Mouse (Mus musculus): Measurements from ENCODE around the gene Ccrl2. TPM values are rescaled to one million over a fixed set of nuclear protein-coding genes. Genes with fewer than 3 reads are reported as not detected.

Ccrl2 gene
- total and polyA plus RNA-seq, 3 experiments, result 0.19 to 0.75 TPM; not detected in 1

- TF ChIP-seq E2F4 (IDR thresholded peaks at IDR 0.05; ENCODE audit: borderline replicate concordance, low read depth, low read length), result no peak
- TF ChIP-seq USF1 (IDR thresholded peaks at IDR 0.05; ENCODE audit: low read depth, low read length), result no peak
- no peak for TF ChIP-seq TAL1 (IDR thresholded peaks at IDR 0.05; ENCODE audit: low read length)
- TF ChIP-seq POLR2AphosphoS5 (IDR thresholded peaks at IDR 0.05; ENCODE audit: borderline replicate concordance, low read depth, low read length), result no peak
Observed at GRCm38 (mm10) chr9:111056519-111056797, 861 bp downstream of the Ccrl2 start (continued).

GRCm38 (mm10) chr9:111055800-111056518 lies 1.4 kb downstream of the Ccrl2 start:
- peak; percentile 22 for DNase-seq (ENCODE audit: low read depth, low spot score)
- no peak for TF ChIP-seq RAD21 (IDR thresholded peaks at IDR 0.05; ENCODE audit: low read depth, low read length)
- no peak for TF ChIP-seq SIN3A (IDR thresholded peaks at IDR 0.05; ENCODE audit: low read length)
- no peak for TF ChIP-seq MYB (IDR thresholded peaks at IDR 0.05; ENCODE audit: low read depth, low read length)
- no peak for TF ChIP-seq NELFE (IDR thresholded peaks at IDR 0.05; ENCODE audit: low read depth, low read length)
- TF ChIP-seq MEF2A (IDR thresholded peaks at IDR 0.05; ENCODE audit: extremely low read depth, insufficient replicate concordance, low read depth, low read length, poor library complexity, severe bottlenecking), result no peak
- no peak for TF ChIP-seq POLR2A (IDR thresholded peaks at IDR 0.05; ENCODE audit: control insufficient read depth in 1 of 2, insufficient read depth in 1 of 2, low read depth in 1 of 2, low read length in 2 of 2, poor library complexity in 1 of 2)
- no peak for TF ChIP-seq USF1 (IDR thresholded peaks at IDR 0.05; ENCODE audit: low read depth, low read length)
- TF ChIP-seq NRF1 (IDR thresholded peaks at IDR 0.05; ENCODE audit: insufficient read depth, low read depth, low read length, poor library complexity, severe bottlenecking), result no peak
- no peak for TF ChIP-seq POLR2AphosphoS5 (IDR thresholded peaks at IDR 0.05; ENCODE audit: borderline replicate concordance, low read depth, low read length)
- no peak for TF ChIP-seq CTCF (IDR thresholded peaks at IDR 0.05 in 2 of 3, conservative IDR thresholded peaks at IDR 0.05 in 1 of 3; ENCODE audit: control insufficient read depth in 1 of 3, insufficient read depth in 1 of 3, low read depth in 2 of 3, low read length in 3 of 3, poor library complexity in 1 of 3, severe bottlenecking in 1 of 3)
- no peak for TF ChIP-seq KAT2A (conservative IDR thresholded peaks at IDR 0.05; ENCODE audit: low read depth, low read length)
- no peak for TF ChIP-seq MYC (IDR thresholded peaks at IDR 0.05; ENCODE audit: low read depth, low read length)
- no peak for TF ChIP-seq JUND (IDR thresholded peaks at IDR 0.05; ENCODE audit: low read depth, low read length)
- TF ChIP-seq TBP (IDR thresholded peaks at IDR 0.05; ENCODE audit: low read depth, low read length), result no peak
- H3K4me1 ChIP-seq (ENCODE audit: control insufficient read depth in 1 of 2, insufficient read depth in 2 of 2, low read length in 2 of 2), result peaks cover 0 to 29% of the 10 kb centered on the region in 2 experiments; a peak in 3 of 4 replicates
- H3K36me3 ChIP-seq (ENCODE audit: control insufficient read depth in 1 of 2, insufficient read depth in 2 of 2, low read length in 2 of 2), result peaks cover 0 to 9% of the 10 kb centered on the region in 2 experiments; a peak in 1 of 4 replicates
- no peaks in the 10 kb centered on the region for H3K79me2 ChIP-seq (ENCODE audit: control insufficient read depth, insufficient read depth, low read length, poor library complexity)
- peaks cover 0 to 3% of the 10 kb centered on the region in 2 experiments; a peak in 1 of 4 replicates for H3K27me3 ChIP-seq (ENCODE audit: control insufficient read depth in 1 of 2, insufficient read depth in 2 of 2, low read length in 2 of 2)
- peak overlapping the region; percentile 66; the same call in 1 of the 2 replicates for H3K27ac ChIP-seq (ENCODE audit: control insufficient read depth, low read depth, low read length)
- H3K4me3 ChIP-seq (ENCODE audit: control insufficient read depth in 1 of 2, insufficient read depth in 1 of 2, low read depth in 2 of 2, low read length in 2 of 2), result peak overlapping the region; percentile 85 to 86
- H3K9ac ChIP-seq (ENCODE audit: control insufficient read depth, low read depth, low read length, poor library complexity, severe bottlenecking), result peak overlapping the region; percentile 67
- H3K9me3 ChIP-seq (replicated peaks; ENCODE audit: insufficient read depth, low read length), result no peaks in the 10 kb centered on the region

- peaks cover 0 to 9% of the 10 kb centered on the region in 2 experiments; a peak in 1 of 4 replicates for H3K36me3 ChIP-seq (ENCODE audit: control insufficient read depth in 1 of 2, insufficient read depth in 2 of 2, low read length in 2 of 2)
- DNase-seq (ENCODE audit: low read depth, low spot score), result no peak
- no peak overlapping the region for H3K9ac ChIP-seq (ENCODE audit: control insufficient read depth, low read depth, low read length, poor library complexity, severe bottlenecking)
- peaks cover 0 to 29% of the 10 kb centered on the region in 2 experiments; a peak in 3 of 4 replicates for H3K4me1 ChIP-seq (ENCODE audit: control insufficient read depth in 1 of 2, insufficient read depth in 2 of 2, low read length in 2 of 2)
- H3K27ac ChIP-seq (ENCODE audit: control insufficient read depth, low read depth, low read length), result no peak overlapping the region
- peaks cover 0 to 3% of the 10 kb centered on the region in 2 experiments; a peak in 1 of 4 replicates for H3K27me3 ChIP-seq (ENCODE audit: control insufficient read depth in 1 of 2, insufficient read depth in 2 of 2, low read length in 2 of 2)
- no peaks in the 10 kb centered on the region for H3K79me2 ChIP-seq (ENCODE audit: control insufficient read depth, insufficient read depth, low read length, poor library complexity)
- H3K9me3 ChIP-seq (replicated peaks; ENCODE audit: insufficient read depth, low read length), result no peaks in the 10 kb centered on the region
- TF ChIP-seq ETS1 (IDR thresholded peaks at IDR 0.05; ENCODE audit: low read depth, low read length), result no peak
- TF ChIP-seq GABPA (IDR thresholded peaks at IDR 0.05; ENCODE audit: low read depth, low read length), result no peak
- TF ChIP-seq POLR2AphosphoS2 (IDR thresholded peaks at IDR 0.05; ENCODE audit: low read length), result no peak
- no peak for TF ChIP-seq SMC3 (IDR thresholded peaks at IDR 0.05; ENCODE audit: low read depth, low read length)
- no peak for TF ChIP-seq ELF1 (IDR thresholded peaks at IDR 0.05; ENCODE audit: low read depth, low read length)
- no peak for TF ChIP-seq MAZ (IDR thresholded peaks at IDR 0.05; ENCODE audit: low read depth, low read length)
- TF ChIP-seq ZC3H11A (IDR thresholded peaks at IDR 0.05; ENCODE audit: low read depth, low read length), result no peak
- no peak for TF ChIP-seq MEF2A (IDR thresholded peaks at IDR 0.05; ENCODE audit: extremely low read depth, insufficient replicate concordance, low read depth, low read length, poor library complexity, severe bottlenecking)
- no peak for TF ChIP-seq MYB (IDR thresholded peaks at IDR 0.05; ENCODE audit: low read depth, low read length)
- no peak for TF ChIP-seq EP300 (IDR thresholded peaks at IDR 0.05; ENCODE audit: low read depth in 1 of 2, low read length in 2 of 2)
- TF ChIP-seq TAL1 (IDR thresholded peaks at IDR 0.05; ENCODE audit: low read length), result no peak
- no peak for TF ChIP-seq NRF1 (IDR thresholded peaks at IDR 0.05; ENCODE audit: insufficient read depth, low read depth, low read length, poor library complexity, severe bottlenecking)
- no peak for TF ChIP-seq MAX (IDR thresholded peaks at IDR 0.05; ENCODE audit: low read length)
- no peak for TF ChIP-seq ZNF384 (IDR thresholded peaks at IDR 0.05; ENCODE audit: low read depth, low read length)
- no peak for TF ChIP-seq NELFE (IDR thresholded peaks at IDR 0.05; ENCODE audit: low read depth, low read length)
- no peak for TF ChIP-seq CHD2 (IDR thresholded peaks at IDR 0.05; ENCODE audit: low read length)
- no peak for TF ChIP-seq JUND (IDR thresholded peaks at IDR 0.05; ENCODE audit: low read depth, low read length)
- no peak for TF ChIP-seq KAT2A (conservative IDR thresholded peaks at IDR 0.05; ENCODE audit: low read depth, low read length)
- TF ChIP-seq MYC (IDR thresholded peaks at IDR 0.05; ENCODE audit: low read depth, low read length), result no peak
- TF ChIP-seq RAD21 (IDR thresholded peaks at IDR 0.05; ENCODE audit: low read depth, low read length), result no peak
- no peak overlapping the region for H3K4me3 ChIP-seq (ENCODE audit: control insufficient read depth in 1 of 2, insufficient read depth in 1 of 2, low read depth in 2 of 2, low read length in 2 of 2)
Observed at GRCm38 (mm10) chr9:111054923-111055322, 2.4 kb downstream of the Ccrl2 start.

All from MEL (cell line).